Mouse (Mus musculus): Measurements from ENCODE around the gene Fam204a.

- TF ChIP-seq USF1 (IDR thresholded peaks at IDR 0.05; ENCODE audit: low read depth, low read length) (no peak), MXI1 (IDR thresholded peaks at IDR 0.05; ENCODE audit: low read depth, low read length) (no peak), MAX (IDR thresholded peaks at IDR 0.05; ENCODE audit: low read length) (no peak), CTCF (conservative IDR thresholded peaks at IDR 0.05 in 1 of 2, IDR thresholded peaks at IDR 0.05 in 1 of 2; ENCODE audit: low read depth in 2 of 2, low read length in 2 of 2) (peak; percentile 96 to 100), ZNF384 (IDR thresholded peaks at IDR 0.05; ENCODE audit: low read depth, low read length) (peak; percentile 70), MAFK (IDR thresholded peaks at IDR 0.05; ENCODE audit: insufficient replicate concordance, low read length) (no peak)
Observed at GRCm38 (mm10) chr19:60160611-60161274, 65.8 kb downstream of the Fam204a start.

Data from CH12.LX (cell line).